Mouse (Mus musculus) frontal cortex, adult 2 months (tissue): ENCODE data around the gene Son. TPM values are rescaled to one million over a fixed set of nuclear protein-coding genes. Genes with fewer than 3 reads are reported as not detected.

Experiments
- DNase-seq, 2 experiments: peaks; one replicate each; pipeline ENCODE4 v3.0.0; 2022; ENCODE audit warnings: low spot score in 1 of 2; ENCODE audit errors: extremely low spot score in 1 of 2
- polyA plus RNA-seq: library from polyadenylated mRNA; depleted of rRNA; stranded (reverse); fragments of >200 nt; gene quantifications from 2 replicates; pipeline ENCODE4 v1.2.3, GENCODE M21; 2012

Son gene
- polyA plus RNA-seq, 1 experiment = 426 TPM

- no peak for DNase-seq
Measured at GRCm38 (mm10) chr16:91685526-91685925, 38.2 kb downstream of the Son start.

GRCm38 (mm10) chr16:91686369-91686768 lies 39.1 kb downstream of the Son start:
- DNase-seq = no peak

DNA sequence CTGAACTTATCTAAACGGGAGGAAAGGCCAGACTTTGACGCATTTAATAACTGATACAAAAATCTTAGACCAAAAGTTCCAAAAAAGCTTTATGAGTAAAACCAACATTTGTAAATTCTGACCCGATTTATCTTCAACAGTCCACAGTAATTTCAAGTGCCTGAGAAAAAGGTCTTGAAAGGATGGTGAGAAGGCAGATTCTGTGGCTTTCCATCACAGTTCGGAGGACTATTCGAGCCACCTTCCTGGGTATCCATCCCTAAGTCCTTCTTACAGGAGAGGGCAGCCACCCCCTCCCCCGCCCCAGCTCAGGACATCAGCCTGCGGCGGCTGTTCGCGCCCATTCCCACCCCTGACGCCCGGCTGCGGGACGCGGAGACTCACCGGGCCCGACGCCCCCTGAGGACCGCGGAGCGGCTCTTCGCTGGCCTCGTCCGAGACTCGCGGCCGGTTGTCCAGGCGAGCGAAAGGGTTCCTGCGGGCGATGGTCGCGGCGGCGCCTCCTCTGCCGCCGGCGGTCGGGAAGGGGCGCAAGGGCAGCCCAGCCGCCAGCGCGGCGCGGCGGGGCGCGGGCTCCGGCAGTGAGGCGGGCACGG lies 40.8 kb downstream of the Son start:
- DNase-seq = no peak

- peak; percentile 71 to 94 for DNase-seq
Measured at GRCm38 (mm10) chr16:91688619-91689334, 41.5 kb downstream of the Son start, which contains the start of gene Donson. Donson (minus strand) TSS chr16:91688770.

- DNase-seq = no peak
Measured at GRCm38 (mm10) chr16:91689791-91690190, 42.5 kb downstream of the Son start.

DNA sequence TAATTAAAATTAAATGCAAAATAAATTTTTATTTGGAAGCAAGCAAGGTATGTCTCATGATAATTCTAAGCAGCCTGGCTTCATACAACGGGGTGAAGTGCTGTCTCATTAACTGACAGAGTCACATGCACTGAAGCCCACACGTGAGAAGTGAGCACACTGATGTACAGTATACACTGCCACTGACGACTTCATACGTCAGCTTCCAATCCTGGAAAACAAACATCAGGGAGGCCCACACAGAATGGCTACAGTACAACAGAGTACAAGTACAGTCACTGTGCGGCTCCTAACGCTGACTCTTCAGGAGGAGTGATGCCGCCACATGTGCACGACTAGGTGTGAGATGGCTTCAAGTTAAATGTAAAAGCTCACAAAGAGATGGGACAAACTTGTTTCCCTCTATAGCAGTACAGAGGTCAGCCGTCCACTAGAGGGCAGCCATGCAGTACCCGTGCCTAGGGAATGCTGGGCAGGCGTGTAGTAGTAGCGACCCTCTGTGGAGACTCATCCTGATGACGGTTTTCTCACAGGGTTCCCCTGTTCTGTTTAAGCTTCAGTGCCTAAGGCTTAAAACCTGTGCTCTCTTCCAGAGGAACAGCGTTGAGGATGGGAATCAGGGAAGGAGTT lies 47.3 kb downstream of the Son start:
- DNase-seq = peak; percentile 33 to 80

DNA sequence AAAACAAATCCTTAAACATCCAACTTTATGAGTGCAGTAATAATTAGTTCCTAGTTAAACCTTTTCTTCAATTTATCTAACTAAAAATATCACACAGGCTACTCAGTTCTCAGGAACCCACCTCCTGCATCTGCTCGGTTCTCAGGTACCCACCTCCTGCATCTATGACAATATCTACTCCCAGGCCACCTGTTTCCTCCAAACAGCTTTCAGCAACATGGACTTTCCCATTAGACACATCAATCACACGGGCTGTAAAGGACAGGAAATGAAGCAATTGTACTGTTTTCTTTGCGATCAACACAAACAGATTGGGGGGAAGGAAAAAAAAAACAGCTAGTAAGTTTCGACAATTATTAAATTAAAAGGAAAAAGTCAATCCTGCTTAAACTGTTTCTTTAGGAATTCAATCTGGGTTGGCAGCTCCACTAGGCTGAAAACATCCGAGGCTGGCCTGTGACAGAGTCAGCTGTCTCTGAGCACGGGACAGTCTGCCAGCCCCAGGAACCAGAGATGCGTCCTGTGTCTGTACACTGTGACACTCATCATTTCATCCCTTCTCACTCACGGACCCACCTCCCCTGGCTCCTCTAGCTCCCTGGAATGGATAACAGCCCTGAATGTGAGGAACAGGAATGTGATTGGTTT lies 47.9 kb downstream of the Son start:
- no peak for DNase-seq

DNA sequence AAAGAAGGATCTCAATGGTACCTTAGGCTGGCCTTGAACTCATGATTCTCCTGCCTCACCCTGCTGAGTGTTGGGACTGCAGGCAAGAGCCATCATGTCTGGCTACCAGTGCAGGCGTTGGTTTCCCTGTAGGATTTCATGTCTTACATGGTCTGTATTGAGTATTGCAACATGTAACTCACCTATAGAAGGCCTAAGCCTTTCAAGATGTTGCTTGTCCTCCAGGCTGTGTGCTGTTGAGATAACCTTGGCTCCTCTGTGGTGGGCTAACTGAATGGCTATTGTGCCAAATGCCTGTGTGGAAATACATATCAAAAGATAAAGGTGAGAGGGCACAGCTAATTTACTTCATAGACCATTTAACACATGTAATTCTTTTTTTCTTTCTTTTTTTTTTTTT lies 51.7 kb downstream of the Son start:
- no peak for DNase-seq

GRCm38 (mm10) chr16:91701908-91702307 lies 54.6 kb downstream of the Son start:
- DNase-seq = no peak

DNA sequence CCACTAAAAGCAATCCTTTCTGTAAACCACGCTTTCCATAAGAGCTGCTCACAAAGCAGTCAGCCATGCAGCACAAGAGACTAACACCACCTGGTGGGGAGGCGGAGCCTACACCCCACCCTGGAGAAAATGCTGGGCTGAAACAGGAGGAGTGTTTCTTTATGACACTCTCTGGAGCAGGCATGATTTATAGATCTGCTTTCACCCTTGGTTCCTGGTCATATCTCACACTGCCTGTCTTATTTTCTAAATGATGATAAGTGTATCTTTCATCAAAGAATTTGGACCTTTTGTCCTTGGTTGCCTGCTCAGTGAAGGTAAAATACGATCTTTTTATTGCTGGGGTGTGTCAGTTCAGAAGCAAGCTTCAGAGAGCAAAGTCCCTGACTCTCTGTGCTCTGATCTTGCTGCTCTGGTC lies 55.5 kb downstream of the Son start:
- DNase-seq = no peak

DNA sequence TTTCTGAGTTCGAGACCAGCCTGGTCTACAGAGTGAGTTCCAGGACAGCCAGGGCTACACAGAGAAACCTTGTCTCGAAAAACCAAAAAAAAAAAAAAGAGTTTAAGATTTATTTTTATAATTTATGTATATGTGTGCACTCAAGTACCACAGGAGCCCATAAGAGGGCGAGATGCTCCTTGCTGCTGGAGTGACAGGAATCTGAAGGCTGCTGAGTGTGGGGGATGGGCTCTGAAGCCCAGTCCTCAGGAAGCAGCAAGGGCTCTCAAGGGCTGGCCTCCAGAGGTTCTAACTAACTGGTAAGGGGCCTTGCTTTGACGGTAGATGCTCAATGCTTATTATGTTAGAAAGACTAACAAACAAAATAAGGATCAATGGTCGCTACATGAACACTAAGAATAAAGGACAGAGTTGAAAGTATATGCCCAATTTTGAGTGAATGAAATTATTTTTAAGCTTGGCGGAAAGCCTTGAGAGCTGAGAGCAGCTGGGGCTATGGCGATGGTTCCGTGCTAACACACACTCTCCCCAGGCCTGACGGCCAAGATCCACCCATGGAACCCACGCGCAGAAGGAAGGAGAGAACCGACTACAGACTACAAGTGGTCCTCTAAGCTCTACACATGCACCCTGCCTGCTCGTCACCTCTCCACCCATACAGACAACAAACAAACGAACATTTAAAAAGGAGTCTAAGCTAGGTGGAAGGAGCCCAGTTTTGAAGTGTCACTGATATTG lies 57.5 kb downstream of the Son start:
- peak in 1 of 2 experiments; percentile 44 for DNase-seq

- no peak for DNase-seq
Measured at GRCm38 (mm10) chr16:91710241-91710640, 62.9 kb downstream of the Son start.

DNA sequence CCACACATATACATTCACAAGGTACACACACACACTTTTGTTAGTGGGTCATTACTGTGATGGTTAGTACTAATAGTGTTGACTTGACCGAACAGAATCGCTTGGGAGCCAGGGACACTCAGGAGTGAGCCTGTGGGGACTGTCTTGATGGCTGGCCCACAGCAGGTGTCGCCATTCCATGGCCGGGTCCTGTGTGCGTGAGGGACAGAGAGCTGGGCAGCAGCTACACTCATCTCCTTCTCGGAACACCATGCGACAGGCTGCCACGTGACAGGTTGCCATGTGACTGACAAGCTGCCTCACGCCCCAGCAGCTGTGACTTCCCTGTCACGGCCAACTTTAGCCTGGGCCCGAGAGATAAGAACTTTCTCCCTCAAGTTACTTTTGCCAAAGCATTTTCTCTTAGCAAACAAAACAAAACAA lies 69.6 kb downstream of the Son start:
- no peak for DNase-seq

- DNase-seq = no peak
Measured at GRCm38 (mm10) chr16:91717399-91717798, 70.1 kb downstream of the Son start.

- peak in 1 of 2 experiments; percentile 68 for DNase-seq
Measured at GRCm38 (mm10) chr16:91724247-91724646, 76.9 kb downstream of the Son start.

GRCm38 (mm10) chr16:91727433-91727832 lies 80.1 kb downstream of the Son start:
- no peak for DNase-seq

- DNase-seq = peak; percentile 99
Measured at GRCm38 (mm10) chr16:91728123-91729065, 81.1 kb downstream of the Son start, which contains the start of gene Cryzl1. Cryzl1 (minus strand) TSS chr16:91728975.
